Mouse (Mus musculus) adrenal gland, adult (tissue): ENCODE measurements at regions not wholly inside any gene's neighbourhood (a gene's known extent, or its start where the extent isn't known, plus 50 kb on each side); places are given as distances from the start of the nearest gene placed in this dataset.

ENCODE experiments used
- DNase-seq, 2 experiments: peaks; one replicate each; pipeline ENCODE4 v3.0.0; 2022 to 2023; ENCODE audit warnings: low spot score in 1 of 2; ENCODE audit not compliant: inconsistent age in 2 of 2

- no peak for DNase-seq
Measured at GRCm38 (mm10) chr14:48942882-48943281, 123.0 kb upstream of the Ap5m1 start.

GRCm38 (mm10) chr14:48930886-48931285, 135.0 kb upstream of the Ap5m1 start:
- DNase-seq, result no peak

GRCm38 (mm10) chr14:48925870-48926269, 140.0 kb upstream of the Ap5m1 start:
- DNase-seq, result no peak

GRCm38 (mm10) chr14:48909420-48909819, 156.5 kb upstream of the Ap5m1 start:
- DNase-seq, result no peak

GRCm38 (mm10) chr14:48907991-48908698, 157.8 kb upstream of the Ap5m1 start:
- no peak for DNase-seq

- DNase-seq, result no peak
Measured at GRCm38 (mm10) chr14:48907403-48907973, 158.4 kb upstream of the Ap5m1 start.

GRCm38 (mm10) chr14:48906956-48907355, 158.9 kb upstream of the Ap5m1 start:
- no peak for DNase-seq

- no peak for DNase-seq
Measured at GRCm38 (mm10) chr14:48904576-48904975, 161.3 kb upstream of the Ap5m1 start.

- no peak for DNase-seq
Measured at GRCm38 (mm10) chr14:48903526-48903925, 162.4 kb upstream of the Ap5m1 start.

- no peak for DNase-seq
Measured at GRCm38 (mm10) chr14:48900201-48900600, 165.7 kb upstream of the Ap5m1 start.

GRCm38 (mm10) chr14:48897140-48897539, 168.8 kb upstream of the Ap5m1 start:
- no peak for DNase-seq

GRCm38 (mm10) chr14:48896235-48896634, 169.7 kb upstream of the Ap5m1 start:
- DNase-seq, result peak in 1 of 2 experiments; percentile 43

GRCm38 (mm10) chr14:48891216-48891615, 174.7 kb upstream of the Ap5m1 start:
- peak in 1 of 2 experiments; percentile 24 for DNase-seq

GRCm38 (mm10) chr14:48888954-48889353, 176.9 kb upstream of the Ap5m1 start:
- DNase-seq, result no peak

- no peak for DNase-seq
Measured at GRCm38 (mm10) chr14:48880041-48880440, 185.9 kb upstream of the Ap5m1 start.

GRCm38 (mm10) chr14:48877998-48878657, 187.8 kb upstream of the Ap5m1 start:
- DNase-seq, result no peak

- no peak for DNase-seq
Measured at GRCm38 (mm10) chr14:48871313-48871712, 194.6 kb upstream of the Ap5m1 start.

- DNase-seq, result no peak
Measured at GRCm38 (mm10) chr14:48869956-48870355, 195.9 kb upstream of the Ap5m1 start.

GRCm38 (mm10) chr14:48855453-48855852, 181.8 kb upstream of the Otx2 start:
- no peak for DNase-seq

- no peak for DNase-seq
Measured at GRCm38 (mm10) chr14:48854188-48854924, 180.7 kb upstream of the Otx2 start.

GRCm38 (mm10) chr14:48853479-48854187, 180.0 kb upstream of the Otx2 start:
- DNase-seq, result no peak
